Mouse (Mus musculus): ENCODE measurements around the gene Lonp2. TPM values are rescaled to one million over a fixed set of nuclear protein-coding genes. Genes with fewer than 3 reads are reported as not detected.

The Lonp2 gene
- polyA plus RNA-seq, 1 experiment from 2014 or later, result 50.3 TPM

DNA sequence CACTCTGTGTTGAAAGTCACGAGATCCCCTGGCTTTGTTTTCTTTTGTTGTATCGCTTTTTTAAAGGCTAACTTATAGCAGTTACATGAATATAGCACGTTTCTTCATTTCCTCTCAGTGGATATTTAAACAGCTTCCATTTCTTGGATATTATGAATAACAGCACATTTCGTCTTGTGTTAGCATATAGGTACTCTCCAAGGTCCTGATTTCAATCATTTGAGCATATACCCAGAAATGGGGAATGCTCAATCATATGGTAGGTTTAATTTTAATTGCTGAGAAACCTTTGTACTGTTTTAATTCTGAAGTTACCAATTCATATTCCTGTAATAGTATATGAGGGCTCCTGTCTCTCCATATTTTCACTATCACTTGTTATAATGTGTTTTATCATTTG is 15.1 kb downstream of the Lonp2 start:
- Histone ChIP-seq H3K36me3 (ENCODE audit: control insufficient read depth, insufficient read depth, low read length) (peaks cover 18% of the 10 kb centered on the region; the same call in 1 of the 2 replicates), H3K4me3 (ENCODE audit: low read depth, low read length) (no peak overlapping the region), H3K9ac (ENCODE audit: low read depth, low read length) (no peak overlapping the region), H3K9me3 (ENCODE audit: control insufficient read depth, low read length) (no peaks in the 10 kb centered on the region), H3K4me1 (replicated peaks; ENCODE audit: control insufficient read depth, insufficient read depth, low read length) (no peaks in the 10 kb centered on the region), H3K4me2 (no peak overlapping the region), H3K27ac (ENCODE audit: low read depth, low read length) (no peak overlapping the region), H3K27me3 (replicated peaks; ENCODE audit: control insufficient read depth, insufficient read depth, low read length) (no peaks in the 10 kb centered on the region)
- ATAC-seq (replicated peaks; ENCODE audit: low FRiP score), result no peak
- WGBS, result 86% methylated on average over 4 of the region's 4 CpGs
- DNase-seq (ENCODE audit: low spot score), result no peak

DNA sequence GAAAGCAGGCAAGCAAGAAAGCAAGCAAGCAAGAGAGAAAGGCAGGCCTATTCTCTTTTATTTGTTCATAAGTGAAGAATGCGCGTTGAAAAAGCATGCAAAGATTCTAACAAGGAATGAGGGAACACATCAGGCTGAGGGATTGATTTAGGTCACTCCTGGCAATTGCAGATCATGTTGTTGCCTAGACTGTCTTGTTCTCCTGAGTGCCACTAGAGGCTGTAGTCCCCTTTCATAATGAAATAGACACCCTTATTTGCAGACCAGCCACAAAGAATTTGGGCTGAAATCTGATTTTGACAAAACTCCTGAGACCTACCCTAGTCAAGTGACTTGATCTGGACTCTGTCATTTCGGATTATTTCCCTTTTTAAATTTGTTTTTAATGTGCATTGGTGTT is 18.8 kb downstream of the Lonp2 start:
- Histone ChIP-seq H3K4me3 (ENCODE audit: low read depth, low read length) (no peak overlapping the region), H3K27me3 (replicated peaks; ENCODE audit: control insufficient read depth, insufficient read depth, low read length) (no peaks in the 10 kb centered on the region), H3K27ac (ENCODE audit: low read depth, low read length) (no peak overlapping the region), H3K4me2 (no peak overlapping the region), H3K9me3 (ENCODE audit: control insufficient read depth, low read length) (no peaks in the 10 kb centered on the region), H3K36me3 (ENCODE audit: control insufficient read depth, insufficient read depth, low read length) (peaks cover 14% of the 10 kb centered on the region; the same call in 1 of the 2 replicates), H3K9ac (ENCODE audit: low read depth, low read length) (no peak overlapping the region), H3K4me1 (replicated peaks; ENCODE audit: control insufficient read depth, insufficient read depth, low read length) (no peaks in the 10 kb centered on the region)
- ATAC-seq (replicated peaks; ENCODE audit: low FRiP score) (no peak), DNase-seq (ENCODE audit: low spot score) (no peak)
- 80% methylated on average over 3 of the region's 3 CpGs for WGBS

DNA sequence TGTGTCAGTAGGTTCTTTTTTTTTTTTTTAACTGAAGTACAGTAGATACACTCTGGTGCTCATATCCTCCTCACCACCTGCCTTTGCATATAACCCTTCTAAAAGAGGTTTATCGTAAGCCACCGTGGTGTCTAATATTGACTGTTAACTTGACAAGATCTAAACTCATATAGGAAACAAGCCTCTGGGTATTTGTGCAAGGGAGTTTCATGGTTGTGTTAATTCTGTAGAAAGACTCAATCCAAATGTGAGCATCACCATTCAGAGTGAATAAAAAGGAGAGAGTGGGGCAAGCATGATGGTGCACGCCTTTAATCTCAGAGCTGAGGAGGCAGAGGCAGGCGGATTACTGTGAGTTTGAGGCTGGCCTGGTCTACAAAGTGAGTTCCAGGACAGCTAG is 20.8 kb downstream of the Lonp2 start:
- no peak overlapping the region for H3K27ac ChIP-seq (ENCODE audit: low read depth, low read length)
- H3K27me3 ChIP-seq (replicated peaks; ENCODE audit: control insufficient read depth, insufficient read depth, low read length), result no peaks in the 10 kb centered on the region
- no peaks in the 10 kb centered on the region for H3K9me3 ChIP-seq (ENCODE audit: control insufficient read depth, low read length)
- H3K4me2 ChIP-seq, result no peak overlapping the region
- WGBS, result 92% methylated on average over 4 of the region's 4 CpGs
- no peak for DNase-seq (ENCODE audit: low spot score)
- peaks cover 8% of the 10 kb centered on the region; the same call in 1 of the 2 replicates for H3K36me3 ChIP-seq (ENCODE audit: control insufficient read depth, insufficient read depth, low read length)
- H3K4me1 ChIP-seq (replicated peaks; ENCODE audit: control insufficient read depth, insufficient read depth, low read length), result no peaks in the 10 kb centered on the region
- no peak overlapping the region for H3K4me3 ChIP-seq (ENCODE audit: low read depth, low read length)
- H3K9ac ChIP-seq (ENCODE audit: low read depth, low read length), result no peak overlapping the region
- no peak for ATAC-seq (replicated peaks; ENCODE audit: low FRiP score)

DNA sequence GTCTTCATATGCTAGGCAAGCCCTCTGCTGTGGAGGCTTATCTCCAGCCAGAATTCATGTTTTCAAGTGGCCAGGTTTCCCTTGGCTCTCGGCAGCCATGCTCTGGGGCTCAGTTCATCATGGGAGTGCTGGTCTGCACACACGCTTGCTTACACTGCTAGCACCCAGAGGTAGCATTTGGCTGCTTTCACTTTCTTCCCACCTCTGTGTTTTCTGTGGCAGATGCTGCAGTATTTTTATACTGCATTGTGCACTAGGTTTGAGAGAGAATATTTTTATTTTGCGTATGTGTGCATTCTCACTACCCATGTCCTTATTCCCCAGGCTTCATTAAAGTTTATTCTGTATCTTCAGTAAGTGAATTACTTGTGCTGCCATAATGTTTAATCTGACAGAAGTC is 23.9 kb downstream of the Lonp2 start:
- H3K27me3 ChIP-seq (replicated peaks; ENCODE audit: control insufficient read depth, insufficient read depth, low read length), result no peaks in the 10 kb centered on the region
- WGBS, result 85% methylated on average over 3 of the region's 3 CpGs
- no peak overlapping the region for H3K4me2 ChIP-seq
- no peaks in the 10 kb centered on the region for H3K36me3 ChIP-seq (ENCODE audit: control insufficient read depth, insufficient read depth, low read length)
- no peaks in the 10 kb centered on the region for H3K4me1 ChIP-seq (replicated peaks; ENCODE audit: control insufficient read depth, insufficient read depth, low read length)
- H3K27ac ChIP-seq (ENCODE audit: low read depth, low read length), result no peak overlapping the region
- DNase-seq (ENCODE audit: low spot score), result no peak
- H3K9ac ChIP-seq (ENCODE audit: low read depth, low read length), result no peak overlapping the region
- no peaks in the 10 kb centered on the region for H3K9me3 ChIP-seq (ENCODE audit: control insufficient read depth, low read length)
- H3K4me3 ChIP-seq (ENCODE audit: low read depth, low read length), result no peak overlapping the region
- ATAC-seq (replicated peaks; ENCODE audit: low FRiP score), result no peak

DNA sequence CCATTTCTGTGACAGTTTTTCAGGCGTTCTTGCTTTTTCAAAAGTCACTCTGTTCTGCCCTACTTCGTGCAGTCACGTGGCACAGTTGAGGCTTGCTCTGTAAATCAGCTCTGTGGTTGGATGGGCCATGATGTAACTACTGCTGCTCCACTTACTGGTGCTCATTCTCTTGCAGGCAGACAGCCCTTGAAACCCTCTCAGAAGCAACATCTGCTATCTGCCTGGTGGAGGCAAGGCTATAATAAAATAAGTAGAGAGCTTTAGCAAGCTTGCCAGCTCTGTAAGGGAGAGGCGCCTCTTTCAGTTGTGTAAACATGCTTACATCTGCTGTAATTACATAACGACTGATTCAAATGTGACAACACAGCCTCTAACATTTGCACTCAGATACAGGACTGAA is 27.6 kb downstream of the Lonp2 start:
- Histone ChIP-seq H3K9me3 (ENCODE audit: control insufficient read depth, low read length) (no peaks in the 10 kb centered on the region), H3K27me3 (replicated peaks; ENCODE audit: control insufficient read depth, insufficient read depth, low read length) (no peaks in the 10 kb centered on the region)

DNA sequence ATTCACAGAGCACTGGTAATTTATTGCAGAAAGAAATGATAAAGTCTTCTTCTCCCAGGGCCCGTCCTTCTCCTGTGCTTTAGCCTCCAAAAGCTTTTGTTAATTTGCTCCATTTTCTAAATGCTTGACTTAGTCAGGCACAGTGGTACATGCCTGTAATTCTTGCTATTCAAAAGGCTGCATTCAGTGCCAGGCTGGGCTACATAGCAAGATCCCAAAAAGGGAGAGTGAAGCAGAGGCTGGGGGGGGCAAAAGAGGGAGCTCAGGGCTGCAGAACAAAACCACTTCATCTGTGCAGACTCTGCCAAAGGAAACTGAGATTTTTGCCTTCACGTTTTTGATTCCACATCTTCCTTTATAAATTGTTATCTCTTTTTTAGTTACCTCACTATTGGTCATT is 28.7 kb downstream of the Lonp2 start:
- Histone ChIP-seq H3K4me1 (replicated peaks; ENCODE audit: control insufficient read depth, insufficient read depth, low read length) (no peaks in the 10 kb centered on the region), H3K4me3 (ENCODE audit: low read depth, low read length) (no peak overlapping the region), H3K9ac (ENCODE audit: low read depth, low read length) (no peak overlapping the region), H3K27me3 (replicated peaks; ENCODE audit: control insufficient read depth, insufficient read depth, low read length) (no peaks in the 10 kb centered on the region), H3K36me3 (ENCODE audit: control insufficient read depth, insufficient read depth, low read length) (peaks cover 5% of the 10 kb centered on the region), H3K27ac (ENCODE audit: low read depth, low read length) (no peak overlapping the region), H3K9me3 (ENCODE audit: control insufficient read depth, low read length) (no peaks in the 10 kb centered on the region), H3K4me2 (no peak overlapping the region)
- ATAC-seq (replicated peaks; ENCODE audit: low FRiP score) (no peak), DNase-seq (ENCODE audit: low spot score) (no peak)
- WGBS, result 83% methylated on average over 2 of the region's 2 CpGs

More for the DNA sequence above, 27.6 kb downstream of the Lonp2 start:
- DNase-seq (ENCODE audit: low spot score) (no peak), ATAC-seq (replicated peaks; ENCODE audit: low FRiP score) (no peak)
- 83% methylated on average over 5 of the region's 5 CpGs for WGBS
- Histone ChIP-seq H3K9ac (ENCODE audit: low read depth, low read length) (no peak overlapping the region), H3K36me3 (ENCODE audit: control insufficient read depth, insufficient read depth, low read length) (peaks cover 5% of the 10 kb centered on the region), H3K4me1 (replicated peaks; ENCODE audit: control insufficient read depth, insufficient read depth, low read length) (no peaks in the 10 kb centered on the region), H3K27ac (ENCODE audit: low read depth, low read length) (no peak overlapping the region), H3K4me2 (no peak overlapping the region), H3K4me3 (ENCODE audit: low read depth, low read length) (no peak overlapping the region)

DNA sequence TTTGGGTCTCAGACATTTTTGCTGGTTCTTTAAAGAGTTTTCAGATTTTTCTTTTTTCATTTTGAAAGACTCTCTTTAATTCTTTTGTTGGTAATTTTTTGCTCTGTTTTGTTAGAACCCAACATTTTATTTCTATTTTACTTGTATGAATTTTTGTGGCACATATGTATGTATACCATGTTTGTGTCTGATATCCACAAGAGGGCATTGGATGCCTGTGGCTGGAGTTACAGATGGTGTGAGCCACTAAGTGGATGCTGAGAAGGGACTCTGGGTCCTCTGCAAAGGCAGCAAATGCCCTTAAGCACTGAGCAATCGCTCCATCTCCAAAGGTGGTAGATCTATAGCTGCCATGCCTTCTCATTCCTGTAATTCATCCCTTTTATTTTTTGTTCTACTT is 30.7 kb downstream of the Lonp2 start:
- no peak for ATAC-seq (replicated peaks; ENCODE audit: low FRiP score)
- Histone ChIP-seq H3K4me2 (no peak overlapping the region), H3K27ac (ENCODE audit: low read depth, low read length) (no peak overlapping the region), H3K9me3 (ENCODE audit: control insufficient read depth, low read length) (no peaks in the 10 kb centered on the region), H3K9ac (ENCODE audit: low read depth, low read length) (no peak overlapping the region), H3K4me1 (replicated peaks; ENCODE audit: control insufficient read depth, insufficient read depth, low read length) (no peaks in the 10 kb centered on the region), H3K36me3 (ENCODE audit: control insufficient read depth, insufficient read depth, low read length) (peaks cover 8% of the 10 kb centered on the region), H3K4me3 (ENCODE audit: low read depth, low read length) (no peak overlapping the region), H3K27me3 (replicated peaks; ENCODE audit: control insufficient read depth, insufficient read depth, low read length) (no peaks in the 10 kb centered on the region)
- no peak for DNase-seq (ENCODE audit: low spot score)
- WGBS, result 93% methylated on average over 1 of the region's 1 CpGs

DNA sequence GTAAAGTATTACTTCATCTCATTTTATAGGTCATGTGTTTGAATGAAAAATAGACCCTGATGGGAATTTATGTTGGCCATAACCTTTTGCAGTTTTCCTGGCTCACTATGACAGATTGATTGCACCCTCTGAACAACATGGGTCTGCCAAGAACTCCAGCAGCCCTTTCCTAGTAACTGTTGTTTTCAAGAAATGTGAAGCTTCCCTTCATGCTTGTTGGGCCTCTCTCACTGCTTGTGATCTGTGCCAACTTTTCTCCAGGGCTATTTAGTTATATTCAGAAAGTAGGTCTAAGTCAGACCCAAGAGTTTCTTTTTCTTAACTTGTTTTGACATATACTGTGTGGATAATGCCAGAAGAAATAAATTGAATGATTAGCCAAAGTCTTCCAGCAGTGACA is 44.9 kb downstream of the Lonp2 start:
- Histone ChIP-seq H3K4me2 (no peak overlapping the region), H3K4me1 (replicated peaks; ENCODE audit: control insufficient read depth, insufficient read depth, low read length) (no peaks in the 10 kb centered on the region), H3K36me3 (ENCODE audit: control insufficient read depth, insufficient read depth, low read length) (peaks cover 3% of the 10 kb centered on the region), H3K27ac (ENCODE audit: low read depth, low read length) (no peak overlapping the region), H3K9ac (ENCODE audit: low read depth, low read length) (no peak overlapping the region), H3K9me3 (ENCODE audit: control insufficient read depth, low read length) (no peaks in the 10 kb centered on the region), H3K4me3 (ENCODE audit: low read depth, low read length) (no peak overlapping the region), H3K27me3 (replicated peaks; ENCODE audit: control insufficient read depth, insufficient read depth, low read length) (no peaks in the 10 kb centered on the region)
- DNase-seq (ENCODE audit: low spot score) (no peak), ATAC-seq (replicated peaks; ENCODE audit: low FRiP score) (no peak)

DNA sequence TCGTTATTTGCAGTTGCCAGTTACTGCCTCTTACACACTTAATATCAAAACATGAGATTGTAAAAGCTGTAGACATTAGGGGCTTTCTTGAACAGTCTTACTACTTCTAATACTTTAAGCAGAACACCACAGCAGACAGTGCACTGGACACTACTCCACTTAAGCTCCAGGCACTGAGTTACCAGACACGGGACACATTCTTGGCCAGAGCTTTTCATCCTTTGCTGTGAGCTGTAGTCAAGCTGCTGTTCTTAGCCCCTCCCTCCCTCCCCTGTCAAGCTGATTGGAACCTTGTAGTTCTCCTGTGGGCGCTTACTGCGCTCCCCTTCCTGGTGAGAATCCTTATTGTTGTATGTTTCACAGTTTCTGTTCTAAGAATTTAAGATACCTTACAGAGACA is 45.4 kb downstream of the Lonp2 start:
- WGBS, result 79% methylated on average over 4 of the region's 4 CpGs

More for the DNA sequence above, 45.4 kb downstream of the Lonp2 start:
- Histone ChIP-seq H3K27me3 (replicated peaks; ENCODE audit: control insufficient read depth, insufficient read depth, low read length) (no peaks in the 10 kb centered on the region), H3K4me3 (ENCODE audit: low read depth, low read length) (no peak overlapping the region), H3K27ac (ENCODE audit: low read depth, low read length) (no peak overlapping the region), H3K9ac (ENCODE audit: low read depth, low read length) (no peak overlapping the region), H3K4me2 (no peak overlapping the region), H3K9me3 (ENCODE audit: control insufficient read depth, low read length) (no peaks in the 10 kb centered on the region), H3K36me3 (ENCODE audit: control insufficient read depth, insufficient read depth, low read length) (peaks cover 3% of the 10 kb centered on the region), H3K4me1 (replicated peaks; ENCODE audit: control insufficient read depth, insufficient read depth, low read length) (no peaks in the 10 kb centered on the region)
- DNase-seq (ENCODE audit: low spot score) (no peak), ATAC-seq (replicated peaks; ENCODE audit: low FRiP score) (no peak)
